ENCODE assay signal across 8 mouse cellular contexts in genomic region chr4:101146047-101146745, GRCm38 (mm10).
DNase-seq lines count a peak whose midpoint lies in the region; ATAC-seq and TF ChIP-seq lines count a peak whose summit lies in the region.

No protein-coding gene starts in this region.

- H3K9me3 ChIP-seq in forebrain, postnatal 0 days (ENCODE audit: low read length): no peaks in the 10 kb centered on the region
- no peaks in the 10 kb centered on the region for H3K9me3 ChIP-seq in hindbrain, embryonic 14.5 days (ENCODE audit: control insufficient read depth, low read length)

- peak; percentile 69 for ATAC-seq in Patski
- ATAC-seq in forebrain, postnatal 0 days: peak; percentile 88
- ATAC-seq in hindbrain, embryonic 14.5 days (ENCODE audit: low FRiP score): peak; percentile 75

- no peaks in the 10 kb centered on the region for H3K4me1 ChIP-seq in cerebellum, adult 2 months (ENCODE audit: control insufficient read depth, insufficient read depth, low read length)
- H3K4me1 ChIP-seq in forebrain, postnatal 0 days (ENCODE audit: insufficient read depth): no peaks in the 10 kb centered on the region
- H3K4me1 ChIP-seq in hindbrain, embryonic 14.5 days (replicated peaks; ENCODE audit: control insufficient read depth, insufficient read depth, low read length): peaks cover 5% of the 10 kb centered on the region; the same call in 1 of the 2 replicates

- no peak overlapping the region for H3K27ac ChIP-seq in cerebellum, adult 2 months (ENCODE audit: insufficient read depth, low read length)
- H3K27ac ChIP-seq in forebrain, postnatal 0 days (ENCODE audit: low read depth, low read length): no peak overlapping the region
- no peak overlapping the region for H3K27ac ChIP-seq in hindbrain, embryonic 14.5 days

- CTCF ChIA-PET in Patski (lab: Charles Lee): interaction anchor here (0.7 to 1.7 kb wide), 8 partner anchors 74 to 425 kb away, joined by 3 to 10 read pairs (median 4); partner anchors contain the start of gene Cachd1

- H3K9ac ChIP-seq in forebrain, postnatal 0 days: no peak overlapping the region
- H3K9ac ChIP-seq in hindbrain, embryonic 14.5 days: no peak overlapping the region

- TF ChIP-seq POLR2A in cerebellum, adult 2 months (IDR thresholded peaks at IDR 0.05; ENCODE audit: borderline replicate concordance, insufficient read depth, low read length): no peak

- no peaks in the 10 kb centered on the region for H3K27me3 ChIP-seq in Patski
- H3K27me3 ChIP-seq in cerebellum, adult 2 months (ENCODE audit: control insufficient read depth, insufficient read depth, low read length): no peaks in the 10 kb centered on the region
- H3K27me3 ChIP-seq in forebrain, postnatal 0 days (ENCODE audit: insufficient read depth, low read length): no peaks in the 10 kb centered on the region
- H3K27me3 ChIP-seq in hindbrain, embryonic 14.5 days (ENCODE audit: control insufficient read depth, insufficient read depth, low read length): no peaks in the 10 kb centered on the region

- 18% methylated on average over 9 of the region's 9 CpGs for WGBS in cerebellum, adult 2 months
- 21% methylated on average over 9 of the region's 9 CpGs for WGBS in forebrain, postnatal 0 days
- WGBS in hindbrain, embryonic 14.5 days: 23% methylated on average over 9 of the region's 9 CpGs

- peaks cover 11% of the 10 kb centered on the region; the same call in 1 of the 2 replicates for H3K36me3 ChIP-seq in forebrain, postnatal 0 days (ENCODE audit: insufficient read depth)
- H3K36me3 ChIP-seq in hindbrain, embryonic 14.5 days (replicated peaks; ENCODE audit: control insufficient read depth, insufficient read depth): peaks cover 13% of the 10 kb centered on the region; the same call in 1 of the 2 replicates

- in situ Hi-C loops in Patski (cut with MboI; ENCODE audit: low pct_unique_long_range_greater_than_20kb): loop anchor here (5.0 kb wide), 3 partner anchors 149 to 559 kb away; no protein-coding TSS in a partner anchor

- H3K4me2 ChIP-seq in forebrain, postnatal 0 days (ENCODE audit: low read depth): peak overlapping the region; percentile 25; the same call in 1 of the 2 replicates
- peak overlapping the region; percentile 34 for H3K4me2 ChIP-seq in hindbrain, embryonic 14.5 days (replicated peaks)

- DNase-seq in Patski (ENCODE audit: low read depth, low spot score): peak; percentile 70
- peak; percentile 81 to 88 for DNase-seq in cerebellum, adult 2 months
- DNase-seq in forebrain, postnatal 0 days: peak; percentile 92
- peak; percentile 92 for DNase-seq in hindbrain, embryonic 14.5 days (ENCODE audit: low spot score)
- DNase-seq in layer of hippocampus, postnatal 10 days (ENCODE audit: low spot score in 2 of 2): peak; percentile 80 to 83
- DNase-seq in lung, postnatal 36 days: peak; percentile 84
- DNase-seq in retina, postnatal 1 day: peak; percentile 85
- peak; percentile 65 for DNase-seq in urinary bladder, postnatal 25 days (ENCODE audit: low spot score)

- TF ChIP-seq CTCF in Patski (IDR thresholded peaks at IDR 0.05): peak; percentile 81
- TF ChIP-seq CTCF in cerebellum, adult 2 months (IDR thresholded peaks at IDR 0.05; ENCODE audit: borderline replicate concordance, insufficient read depth, low read depth, low read length): peak; percentile 77
- peak; percentile 97 for TF ChIP-seq CTCF in forebrain, postnatal 0 days (IDR thresholded peaks at IDR 0.05; ENCODE audit: low read depth)

- POLR2A ChIA-PET in Patski (lab: Charles Lee): no interaction called here

- H3K4me3 ChIP-seq in cerebellum, adult 2 months (replicated peaks; ENCODE audit: insufficient read depth, low read depth, low read length): no peak overlapping the region
- H3K4me3 ChIP-seq in forebrain, postnatal 0 days (ENCODE audit: low read depth, low read length): no peak overlapping the region
- no peak overlapping the region for H3K4me3 ChIP-seq in hindbrain, embryonic 14.5 days (replicated peaks; ENCODE audit: low read length)
